Mouse (Mus musculus) embryo, embryonic 11.5 days (tissue): ENCODE results near the gene Fiz1.
A peak's percentile ranks its signal among the peaks of the same experiment; 100 is the strongest.

Experiments
- DNase-seq: peaks from one replicate; pipeline ENCODE4 v3.0.0-alpha.2; 2012; ENCODE audit warnings: low read depth, low spot score

Gene Fiz1

GRCm38 (mm10) chr7:4999876-5000275 is 14.6 kb downstream of the Fiz1 start:
- no peak for DNase-seq

GRCm38 (mm10) chr7:4996934-4997333 is 17.6 kb downstream of the Fiz1 start:
- no peak for DNase-seq

- peak; percentile 79 for DNase-seq
These were observed 18.2 kb downstream of the Fiz1 start, which contains the start of gene Zfp579 for GRCm38 (mm10) chr7:4996003-4996895. Zfp579 (minus strand) TSS chr7:4996158.

- DNase-seq = no peak
These were observed 19.1 kb downstream of the Fiz1 start for GRCm38 (mm10) chr7:4995268-4996002.

GRCm38 (mm10) chr7:4993999-4994788 is 20.3 kb downstream of the Fiz1 start:
- DNase-seq = no peak

GRCm38 (mm10) chr7:4993347-4993998 is 21.0 kb downstream of the Fiz1 start:
- DNase-seq = no peak

GRCm38 (mm10) chr7:4988250-4988649 is 26.2 kb downstream of the Fiz1 start:
- DNase-seq = no peak

- no peak for DNase-seq
These were observed 37.7 kb downstream of the Fiz1 start for GRCm38 (mm10) chr7:4976832-4977231.

- no peak for DNase-seq
These were observed 39.0 kb downstream of the Fiz1 start for GRCm38 (mm10) chr7:4975455-4975854.

- no peak for DNase-seq
These were observed 42.0 kb downstream of the Fiz1 start for GRCm38 (mm10) chr7:4972321-4973047.

GRCm38 (mm10) chr7:4971710-4972109 is 42.8 kb downstream of the Fiz1 start:
- no peak for DNase-seq

- DNase-seq = no peak
These were observed 43.4 kb downstream of the Fiz1 start, which contains the start of gene Sbk3 for GRCm38 (mm10) chr7:4971068-4971467. Sbk3 (minus strand) TSS chr7:4971168.

GRCm38 (mm10) chr7:4964988-4965387 is 49.5 kb downstream of the Fiz1 start:
- no peak for DNase-seq

- DNase-seq = peak; percentile 31
These were observed 50.2 kb downstream of the Fiz1 start, which contains the start of gene Sbk2 for GRCm38 (mm10) chr7:4964272-4964671. Sbk2 (minus strand) TSS chr7:4964406.

GRCm38 (mm10) chr7:4963527-4963926 is 51.0 kb downstream of the Fiz1 start:
- DNase-seq = no peak

GRCm38 (mm10) chr7:4957361-4957760 is 57.1 kb downstream of the Fiz1 start:
- DNase-seq = no peak
